Mouse (Mus musculus): Measurements from ENCODE around the gene 6430550D23Rik.

The 6430550D23Rik gene

DNA sequence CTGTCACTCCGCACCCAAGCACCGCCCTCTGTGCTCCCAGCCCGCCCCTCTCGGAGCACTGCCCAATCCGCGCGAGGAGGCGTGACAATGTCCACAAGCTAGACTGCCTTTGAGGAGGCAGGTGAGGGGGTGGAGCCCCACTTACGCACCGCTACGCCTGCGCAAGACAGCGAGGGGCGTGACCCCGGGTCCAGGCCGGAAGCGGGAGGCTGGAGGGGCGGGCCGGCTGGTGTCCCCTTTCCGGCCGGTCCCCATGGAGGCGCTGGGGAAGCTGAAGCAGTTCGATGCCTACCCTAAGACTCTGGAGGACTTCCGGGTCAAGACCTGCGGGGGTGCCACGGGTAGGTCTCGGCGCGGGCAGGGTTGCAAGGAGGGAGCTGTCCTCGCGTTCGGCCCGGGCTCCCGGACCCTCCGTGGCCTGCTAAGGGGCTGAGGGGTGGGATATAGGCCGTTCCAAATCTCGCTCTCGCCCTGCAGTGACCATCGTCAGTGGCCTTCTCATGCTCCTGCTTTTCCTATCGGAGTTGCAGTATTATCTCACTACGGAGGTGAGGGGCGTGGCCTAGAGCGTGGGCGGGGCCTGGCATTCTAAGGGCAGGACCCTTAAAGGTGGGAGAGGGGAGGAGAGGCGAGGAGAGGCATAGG, at the start of gene 6430550D23Rik, which contains the start of gene Ergic3:
Gene 6430550D23Rik, minus strand, starts transcription at position 90 of the 645 bp plus-strand sequence.
Gene Ergic3, plus strand, starts transcription at position 158 of the 645 bp plus-strand sequence.
- peak; percentile 99 for DNase-seq (ENCODE audit: low spot score in 2 of 2)

DNA sequence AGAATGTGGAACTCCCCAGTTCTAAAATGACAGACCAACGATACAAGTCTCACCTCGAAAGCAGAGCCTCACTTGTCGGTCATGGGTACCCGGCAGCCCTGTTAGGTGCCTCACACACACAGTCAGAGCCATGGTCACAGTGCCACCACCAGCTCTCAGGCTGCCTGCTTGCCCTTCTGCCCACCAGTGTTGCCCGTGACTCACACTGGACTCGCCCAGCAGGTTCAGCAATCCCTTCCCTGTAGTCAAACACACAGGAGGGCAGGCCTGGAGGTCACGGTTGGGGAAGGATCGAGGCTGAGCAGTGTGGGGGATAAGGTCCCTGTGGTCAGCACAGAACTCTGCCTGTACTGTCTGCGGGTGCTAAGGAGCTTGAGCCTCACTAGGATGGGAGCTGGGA, 45.0 kb upstream of the 6430550D23Rik start, which contains the start of gene Fer1l4:
Gene Fer1l4, minus strand, starts transcription at position 132 of the 400 bp plus-strand sequence.
- peak; percentile 72 to 84 for DNase-seq (ENCODE audit: low spot score in 2 of 2)

DNA sequence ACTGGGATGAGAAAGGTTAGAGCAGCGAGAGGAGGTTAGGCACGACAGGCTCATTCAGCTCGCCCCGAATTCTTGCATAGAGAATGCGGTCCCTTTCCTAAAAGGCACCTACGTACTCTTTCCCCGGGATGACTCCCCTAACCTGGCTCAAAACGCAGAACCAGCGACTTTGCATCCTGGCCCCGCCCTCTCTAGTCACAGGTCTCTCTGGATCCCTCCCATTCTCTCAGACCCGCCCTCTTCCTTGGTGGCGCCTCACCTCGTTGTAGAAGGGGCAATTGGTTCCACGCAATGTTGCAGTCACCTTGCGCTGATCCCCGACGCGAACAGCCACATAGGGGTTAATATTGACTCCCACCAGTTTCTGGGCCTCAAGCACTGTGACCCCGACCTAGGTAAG, 40.2 kb upstream of the 6430550D23Rik start:
- no peak for DNase-seq (ENCODE audit: low spot score in 2 of 2)

DNA sequence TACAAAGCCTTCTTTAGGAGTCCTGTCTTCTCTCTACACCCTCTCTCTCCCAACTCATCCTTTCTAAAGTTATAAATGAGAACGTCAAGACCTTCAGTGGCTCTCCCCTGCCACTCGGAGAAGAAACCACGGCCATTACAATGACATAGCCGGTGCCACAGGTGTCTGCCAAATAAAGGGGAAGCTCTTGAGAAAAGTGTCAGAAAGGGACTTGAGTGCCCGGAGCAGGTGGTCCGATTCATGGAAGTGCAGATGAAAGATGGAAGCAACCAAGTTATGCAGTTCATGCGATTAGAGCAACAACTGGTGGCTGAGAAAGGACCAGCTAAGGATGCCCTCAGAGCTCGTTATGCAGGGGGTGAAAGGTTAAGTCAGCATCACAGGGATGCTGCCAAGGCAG, 35.1 kb upstream of the 6430550D23Rik start:
- no peak for DNase-seq (ENCODE audit: low spot score in 2 of 2)

DNA sequence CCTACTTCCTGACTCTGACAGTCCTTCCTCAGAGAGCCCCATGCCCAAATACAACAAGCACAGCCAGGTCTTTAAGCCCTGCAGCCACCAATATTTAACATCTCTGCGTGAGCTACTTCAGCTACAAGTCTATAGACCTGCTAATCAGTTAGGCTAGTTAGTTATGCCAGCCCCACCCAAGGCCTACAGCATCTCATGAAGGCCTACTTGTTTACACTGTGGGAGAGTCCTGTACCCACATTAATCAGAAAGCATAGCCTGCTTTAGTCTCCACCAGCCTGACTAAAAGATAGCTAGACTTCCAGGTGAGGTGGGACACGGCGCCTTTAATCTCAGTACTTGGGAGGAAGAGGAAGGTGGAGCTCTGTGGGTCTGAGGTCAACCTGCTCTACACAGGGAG, 31.6 kb upstream of the 6430550D23Rik start:
- DNase-seq (ENCODE audit: low spot score in 2 of 2) = no peak

DNA sequence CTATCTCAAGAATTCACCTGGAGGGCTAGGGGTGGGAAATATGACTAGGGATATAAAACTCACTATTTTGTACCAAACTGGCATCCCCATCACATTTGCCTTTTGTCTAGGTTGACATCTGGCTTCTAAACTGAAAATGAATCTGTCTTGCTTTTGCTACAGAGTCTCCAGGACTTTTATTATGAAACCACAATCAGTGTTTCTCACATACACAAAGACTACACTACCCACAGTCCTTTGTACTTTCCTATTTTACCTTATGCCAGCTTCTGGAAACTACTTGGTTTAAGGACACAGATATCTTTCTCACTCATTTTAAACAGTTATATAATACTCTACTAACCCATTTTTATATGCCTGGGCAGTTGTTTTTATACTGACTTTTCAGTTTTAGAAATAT, 17.7 kb upstream of the 6430550D23Rik start:
- DNase-seq (ENCODE audit: low spot score in 2 of 2) = no peak

DNA sequence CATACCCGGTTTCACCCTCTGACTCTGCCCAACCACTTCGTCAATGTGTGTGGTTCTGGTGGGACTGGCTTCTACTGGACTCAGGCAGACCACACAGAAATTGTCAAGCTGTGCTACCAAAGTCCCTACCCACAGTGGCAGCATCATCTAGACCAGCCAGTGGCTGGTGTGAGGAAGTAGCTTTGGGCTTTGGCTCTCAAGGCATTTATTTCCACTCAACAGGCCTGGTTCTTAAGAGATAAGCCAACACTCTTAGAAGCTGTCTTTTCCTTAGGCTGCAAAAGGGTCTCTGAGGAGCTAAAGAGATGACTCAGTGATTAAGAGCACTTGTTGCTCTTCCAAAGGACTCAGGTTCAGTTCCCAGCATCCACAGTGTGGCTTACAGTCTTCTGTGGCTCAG, 14.0 kb upstream of the 6430550D23Rik start:
- no peak for DNase-seq (ENCODE audit: low spot score in 2 of 2)

DNA sequence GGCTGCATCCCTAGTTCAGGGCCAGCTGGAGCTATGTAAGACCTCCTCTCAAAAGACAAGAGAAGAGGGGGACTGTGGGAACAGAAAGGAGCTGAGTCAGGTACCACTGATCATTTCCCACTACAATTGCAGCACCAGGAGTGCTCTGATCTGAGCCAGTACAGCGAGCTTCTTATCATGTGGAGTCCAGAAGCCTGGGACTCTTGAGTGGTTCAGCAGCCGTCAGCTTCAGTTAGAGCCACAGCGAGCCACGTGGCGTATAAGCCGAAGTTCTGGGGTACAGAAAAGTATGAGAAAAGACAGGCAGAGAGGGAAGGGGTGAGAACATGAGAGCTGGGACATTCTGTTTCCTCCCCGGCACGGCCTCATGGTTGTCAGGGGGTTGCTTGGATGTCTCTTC, 13.4 kb upstream of the 6430550D23Rik start:
- no peak for DNase-seq (ENCODE audit: low spot score in 2 of 2)

DNA sequence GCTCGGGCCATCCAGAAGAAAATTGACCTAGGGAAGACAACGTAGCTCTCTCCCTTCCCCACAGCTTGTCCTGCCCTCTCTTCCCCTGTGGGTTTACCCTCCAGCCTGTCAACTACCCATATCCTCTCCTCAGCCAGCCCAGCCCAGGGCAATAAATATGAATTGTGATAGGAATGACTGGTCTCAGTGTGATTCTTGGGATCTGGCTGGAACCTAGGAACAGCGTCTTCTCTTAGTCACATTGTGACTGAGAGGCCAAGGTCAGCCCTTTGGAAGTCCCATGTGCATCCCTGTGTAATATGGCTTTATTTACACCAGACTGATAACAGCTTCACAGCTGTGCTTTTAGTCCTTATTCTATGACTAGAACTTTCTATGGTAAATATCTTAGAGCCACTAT, 10.3 kb upstream of the 6430550D23Rik start:
- no peak for DNase-seq (ENCODE audit: low spot score in 2 of 2)

DNA sequence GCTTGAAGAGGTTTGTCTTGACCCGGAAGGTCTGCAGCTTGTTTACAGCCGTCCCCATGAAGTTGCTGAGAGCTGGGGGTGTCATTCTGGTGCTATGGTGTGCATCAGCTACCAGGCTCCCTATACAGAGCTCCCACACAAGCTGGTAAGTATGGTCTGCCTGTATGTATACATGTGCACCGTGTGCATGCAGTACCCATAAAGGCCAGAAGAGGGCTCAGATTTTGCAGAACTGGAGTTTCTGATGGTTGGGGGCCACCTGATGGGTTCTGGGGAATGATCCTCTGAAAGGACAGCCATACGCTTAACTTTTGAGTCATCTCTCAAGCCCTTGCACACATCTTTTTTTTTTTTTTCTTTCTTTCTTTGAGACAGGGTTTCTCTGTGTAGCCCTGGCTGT, 2.4 kb downstream of the 6430550D23Rik start:
- DNase-seq (ENCODE audit: low spot score in 2 of 2) = no peak

DNA sequence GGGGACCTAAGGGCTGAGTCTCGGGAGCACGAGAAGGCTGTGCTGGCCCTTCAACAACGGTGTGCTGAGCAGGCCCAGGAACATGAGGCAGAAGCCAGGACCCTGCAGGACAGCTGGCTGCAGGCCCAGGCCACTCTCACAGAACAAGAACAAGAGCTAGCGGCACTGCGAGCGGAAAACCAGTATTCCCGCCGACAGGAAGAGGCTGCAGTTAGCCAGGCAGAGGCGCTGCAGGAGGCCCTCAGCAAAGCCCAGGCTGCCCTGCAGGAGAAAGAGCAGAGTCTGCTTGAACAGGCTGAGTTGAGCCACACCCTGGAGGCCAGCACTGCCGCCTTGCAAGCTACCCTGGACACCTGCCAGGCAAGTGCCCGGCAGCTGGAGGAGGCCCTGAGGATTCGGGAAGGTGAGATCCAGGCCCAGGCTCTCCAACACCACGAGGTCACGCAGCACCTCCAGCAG, 15.9 kb downstream of the 6430550D23Rik start:
- DNase-seq (ENCODE audit: low spot score in 2 of 2) = peak in 1 of 2 experiments; percentile 41

DNA sequence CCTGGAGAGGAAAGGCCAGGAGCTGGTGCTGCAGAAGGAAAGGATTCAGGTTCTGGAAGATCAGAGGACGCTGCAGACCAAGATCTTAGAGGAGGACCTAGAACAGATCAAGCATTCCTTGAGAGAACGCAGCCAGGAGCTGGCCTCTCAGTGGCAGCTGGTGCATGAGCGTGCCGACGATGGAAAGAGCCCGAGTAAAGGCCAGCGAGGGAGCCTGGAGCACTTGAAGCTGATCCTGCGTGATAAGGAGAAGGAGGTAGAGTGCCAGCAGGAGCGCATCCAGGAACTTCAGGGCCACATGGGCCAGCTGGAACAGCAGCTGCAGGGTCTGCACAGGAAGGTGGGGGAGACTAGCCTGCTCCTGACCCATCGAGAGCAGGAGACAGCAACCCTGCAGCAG, 16.6 kb downstream of the 6430550D23Rik start:
- DNase-seq (ENCODE audit: low spot score in 2 of 2) = no peak

DNA sequence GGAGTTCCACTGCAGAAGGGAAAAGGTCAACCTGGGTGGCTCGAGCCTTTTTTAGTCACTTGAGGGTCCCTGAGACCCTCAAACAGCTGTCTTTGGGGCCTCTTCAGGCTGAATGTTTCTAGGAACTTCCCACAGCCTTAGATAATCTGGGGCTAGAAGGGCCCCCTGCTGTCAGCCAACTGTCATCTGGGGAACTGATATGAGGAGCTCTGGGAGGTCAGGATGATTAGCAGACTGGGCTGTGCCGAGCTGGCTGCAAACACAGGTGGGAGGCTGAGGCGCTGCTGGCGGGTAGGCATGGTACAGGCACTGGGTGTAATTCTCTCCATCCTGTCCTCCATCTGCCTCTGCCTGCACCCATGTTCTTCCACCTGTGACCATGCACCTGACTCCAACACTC, 18.7 kb downstream of the 6430550D23Rik start:
- no peak for DNase-seq (ENCODE audit: low spot score in 2 of 2)

DNA sequence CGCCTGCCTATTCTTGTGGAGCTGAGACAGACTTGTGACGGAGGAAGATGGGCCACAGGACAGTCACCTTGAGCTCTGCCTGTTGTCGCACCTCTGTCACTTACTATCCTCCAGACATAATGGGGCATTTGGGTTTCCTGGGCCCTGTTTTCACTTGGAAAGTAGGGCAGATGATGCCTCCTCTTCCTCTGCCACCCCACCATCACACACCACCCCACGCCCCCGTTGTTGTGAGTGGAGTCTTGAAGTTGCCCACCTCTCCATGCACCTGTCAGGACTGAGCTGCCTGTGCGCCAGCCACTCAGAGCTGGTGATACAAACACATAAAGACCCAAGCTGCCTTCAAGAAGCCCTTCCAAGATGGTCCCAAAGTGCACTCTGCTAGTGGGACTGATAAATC, 20.6 kb downstream of the 6430550D23Rik start:
- DNase-seq (ENCODE audit: low spot score in 2 of 2) = no peak

DNA sequence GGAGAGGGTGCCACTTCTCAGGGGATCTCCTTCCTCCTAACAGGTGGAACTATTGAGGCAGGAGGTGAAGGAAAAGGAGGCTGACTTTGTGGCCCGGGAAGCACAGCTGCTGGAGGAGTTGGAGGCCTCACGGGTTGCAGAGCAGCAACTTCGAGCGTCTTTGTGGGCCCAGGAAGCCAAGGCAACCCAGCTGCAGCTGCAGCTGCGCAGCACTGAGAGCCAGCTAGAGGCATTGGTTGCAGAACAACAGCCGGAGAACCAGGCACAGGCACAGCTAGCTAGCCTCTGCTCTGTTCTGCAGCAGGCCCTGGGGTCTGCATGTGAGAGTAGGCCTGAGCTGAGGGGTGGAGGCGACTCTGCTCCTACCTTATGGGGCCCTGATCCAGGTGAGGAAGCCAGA, 22.0 kb downstream of the 6430550D23Rik start:
- no peak for DNase-seq (ENCODE audit: low spot score in 2 of 2)

DNA sequence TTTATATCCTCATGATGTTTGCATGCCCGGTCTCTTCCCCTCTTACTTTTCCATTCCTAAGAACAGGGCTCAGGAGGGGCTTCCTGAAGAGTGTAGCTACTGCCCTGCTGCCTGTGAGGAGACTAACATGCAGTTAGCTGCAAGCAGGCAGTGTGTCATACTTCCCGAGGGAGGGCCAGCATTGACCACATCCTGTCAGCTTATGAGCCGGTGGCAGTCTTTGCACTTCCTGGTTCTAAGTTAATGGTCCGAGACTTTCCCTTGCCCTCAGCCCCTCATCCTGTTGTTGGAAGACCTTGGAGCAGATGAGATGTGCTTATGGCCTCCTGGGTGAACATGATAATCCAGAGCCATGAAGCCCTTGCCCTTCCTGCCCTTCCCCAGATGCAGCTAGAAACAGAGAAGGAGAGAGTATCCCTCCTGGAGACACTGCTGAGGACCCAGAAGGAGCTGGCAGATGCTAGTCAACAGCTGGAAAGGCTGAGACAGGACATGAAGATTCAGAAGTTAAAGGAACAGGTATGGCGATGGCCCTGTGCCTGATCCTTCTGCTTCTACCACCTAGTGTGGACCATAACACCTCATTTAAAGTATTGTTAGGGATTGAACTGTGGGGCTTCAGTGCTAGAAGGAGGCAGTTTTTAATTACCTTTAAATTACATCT, 28.3 kb downstream of the 6430550D23Rik start:
- peak in 1 of 2 experiments; percentile 14 for DNase-seq (ENCODE audit: low spot score in 2 of 2)

DNA sequence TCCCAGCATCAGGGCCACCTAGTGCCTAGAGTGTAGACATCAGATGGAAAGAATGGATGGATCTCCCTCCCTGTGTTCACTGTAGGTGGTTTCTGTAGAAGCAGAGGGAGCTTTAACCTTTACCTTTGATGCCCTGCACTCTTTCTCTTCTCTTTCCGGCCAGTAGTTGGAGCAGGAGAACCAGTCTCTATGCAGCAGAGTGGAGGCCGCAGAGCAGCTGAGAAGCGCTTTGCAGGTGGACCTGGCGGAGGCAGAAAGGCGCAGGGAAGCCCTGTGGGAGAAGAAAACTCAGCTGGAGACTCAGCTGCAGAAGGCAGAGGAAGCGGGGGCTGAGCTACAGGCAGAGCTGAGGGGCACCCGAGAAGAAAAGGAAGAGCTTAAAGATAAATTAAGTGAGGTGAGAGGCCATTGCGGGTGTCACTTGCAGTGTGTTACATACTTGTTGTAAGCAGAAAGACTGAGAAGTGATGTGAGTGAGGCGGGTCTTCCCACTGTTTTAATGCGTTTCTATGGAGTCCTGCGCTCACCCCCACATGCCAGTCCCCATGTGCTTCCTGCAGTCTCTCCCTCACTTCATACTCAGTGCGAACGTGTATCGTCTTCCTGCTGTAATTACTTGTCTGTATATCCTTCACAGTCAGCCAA, 33.6 kb downstream of the 6430550D23Rik start:
- no peak for DNase-seq (ENCODE audit: low spot score in 2 of 2)

DNA sequence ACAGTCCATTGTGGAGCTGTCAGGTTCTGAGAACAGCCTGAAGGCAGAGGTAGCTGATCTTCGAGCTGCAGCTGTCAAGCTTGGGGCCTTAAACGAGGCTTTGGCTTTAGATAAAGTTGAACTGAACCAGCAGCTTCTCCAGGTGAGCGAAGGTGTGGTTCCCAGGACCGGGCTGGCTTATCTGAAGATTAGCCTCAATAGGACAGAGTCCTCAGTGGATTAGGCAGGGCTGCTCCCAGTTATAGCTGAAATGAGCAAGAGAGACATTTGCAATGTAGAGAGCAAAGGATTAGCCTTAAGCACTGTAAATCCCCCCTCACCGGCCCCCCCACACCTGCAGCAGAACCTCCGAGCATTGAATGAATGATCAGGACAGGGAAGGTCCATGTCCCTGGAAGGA, 34.4 kb downstream of the 6430550D23Rik start:
- DNase-seq (ENCODE audit: low spot score in 2 of 2) = no peak

DNA sequence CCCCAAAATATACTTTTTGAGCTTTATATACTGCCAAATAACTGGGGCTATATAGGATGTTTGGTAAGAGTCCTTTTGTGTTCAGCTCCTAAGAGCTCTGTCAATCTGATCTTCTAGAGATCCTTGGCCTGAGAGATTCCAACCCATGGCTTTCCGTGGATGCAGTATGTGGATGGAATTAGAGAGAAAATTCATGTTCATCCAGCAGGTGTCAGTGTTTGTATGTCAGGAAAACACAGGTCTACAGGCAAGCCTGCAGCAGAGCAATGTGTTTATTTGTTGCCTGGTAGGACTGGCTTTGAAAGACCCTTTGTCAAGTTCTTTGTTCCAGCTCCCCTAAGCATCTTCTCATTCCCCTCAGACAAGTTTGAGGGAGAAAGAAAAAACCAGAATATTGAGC, 44.8 kb downstream of the 6430550D23Rik start:
- DNase-seq (ENCODE audit: low spot score in 2 of 2) = no peak

DNA sequence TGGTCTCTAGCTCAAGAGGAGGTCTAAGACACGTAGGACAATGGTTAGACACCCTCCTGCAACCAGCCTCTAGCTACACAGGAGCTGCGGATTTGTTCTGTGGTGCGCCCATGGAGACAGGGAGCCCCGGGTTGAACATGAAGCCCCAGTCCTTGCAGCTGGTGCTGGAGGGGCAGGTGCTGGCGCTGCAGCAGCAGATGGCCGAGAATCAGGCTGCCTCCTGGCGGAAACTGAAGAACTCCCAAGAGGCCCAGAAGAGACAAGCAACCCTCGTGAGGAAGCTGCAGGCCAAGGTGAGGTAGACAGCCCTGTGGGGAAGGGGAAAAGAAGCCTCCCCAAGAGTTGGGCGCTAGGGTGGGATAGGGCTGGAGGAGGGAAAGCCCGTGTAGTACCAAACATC, 45.9 kb downstream of the 6430550D23Rik start:
- no peak for DNase-seq (ENCODE audit: low spot score in 2 of 2)

DNA sequence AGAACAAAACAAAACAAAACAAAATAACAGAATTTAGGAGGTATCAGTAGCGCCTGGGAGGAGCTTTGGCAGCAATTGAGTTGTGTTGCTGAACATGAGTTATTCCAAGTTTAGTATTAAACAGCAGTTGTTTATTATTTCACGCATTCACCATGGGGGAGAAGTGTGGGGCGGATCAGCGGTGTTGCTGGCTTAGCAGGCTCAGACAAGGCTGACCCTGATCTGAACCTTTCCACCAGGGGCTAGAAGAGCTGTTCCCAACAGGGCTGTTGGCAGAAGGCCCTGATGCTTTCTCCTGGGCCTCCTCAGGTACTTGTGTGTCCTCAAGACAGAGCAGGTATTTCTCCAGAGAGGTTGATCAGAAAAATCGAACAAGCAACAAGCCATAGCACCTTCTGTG, 47.8 kb downstream of the 6430550D23Rik start:
- no peak for DNase-seq (ENCODE audit: low spot score in 2 of 2)

DNA sequence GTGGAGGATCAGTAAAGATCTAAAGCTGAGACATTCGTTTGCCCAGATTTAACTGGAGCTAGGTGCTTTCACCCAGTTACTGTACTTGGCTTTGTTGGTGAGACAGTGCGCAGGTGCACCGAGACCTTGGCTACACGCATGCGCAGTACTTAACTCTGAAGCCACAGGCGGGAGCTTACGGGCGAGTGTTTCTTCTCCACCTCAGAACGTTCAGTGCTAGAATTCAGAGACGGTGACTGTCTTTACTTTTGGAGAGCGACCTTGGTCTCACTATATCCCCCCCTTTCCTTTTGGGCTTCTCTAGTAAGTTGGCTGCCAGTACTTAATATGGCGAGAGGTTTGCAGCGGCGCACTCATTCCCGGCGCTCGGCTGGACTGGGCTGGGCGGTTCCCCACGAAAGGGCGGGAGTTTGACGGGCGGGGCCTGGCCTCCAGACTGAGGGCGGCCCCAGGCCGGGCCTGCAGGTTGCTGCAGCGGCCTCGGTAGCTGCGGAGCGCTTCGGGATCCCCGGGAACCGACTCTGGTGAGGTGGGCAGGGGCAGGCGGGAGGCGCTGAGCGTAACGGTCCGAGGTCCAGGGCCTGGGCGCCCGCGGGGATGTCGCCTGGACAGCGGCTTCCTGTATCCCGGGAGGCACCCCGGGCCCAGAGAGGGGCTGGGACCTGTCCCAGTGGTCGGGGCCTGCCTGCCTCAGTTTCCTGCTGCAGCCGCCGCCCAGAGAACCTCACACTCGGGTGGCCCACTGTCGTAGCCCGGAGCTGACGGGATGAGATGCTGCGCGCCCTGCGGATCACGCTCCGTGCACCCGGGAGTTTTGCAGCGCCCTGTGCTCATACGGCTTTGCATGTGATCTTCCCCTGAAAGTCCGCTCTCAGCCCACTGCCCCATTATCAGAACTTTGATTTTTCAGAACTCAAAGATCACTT, 51.4 kb downstream of the 6430550D23Rik start, which contains the start of gene Cep250:
Gene Cep250, plus strand, starts transcription at position 325 of the 926 bp plus-strand sequence.
- DNase-seq (ENCODE audit: low spot score in 2 of 2) = peak; percentile 87 to 93

Measured in urinary bladder, postnatal 36 days (tissue).